Mouse (Mus musculus) ES-Bruce4 (cell line): ENCODE data around the gene Zbtb20. TPM values are rescaled to one million over a fixed set of nuclear protein-coding genes. Genes with fewer than 3 reads are reported as not detected.
A peak's percentile ranks its signal among the peaks of the same experiment; 100 is the strongest.

Experiments used
- H3K27ac ChIP-seq: 2 replicates; pipeline ENCODE4 v1.5.1; 2012; ENCODE audit warnings: low read length, inconsistent platforms; ENCODE audit not compliant: insufficient read depth
- H3K27me3 ChIP-seq: 2 replicates; pipeline ENCODE4 v1.6.1; 2012; ENCODE audit warnings: mild to moderate bottlenecking, low read length, inconsistent platforms; ENCODE audit not compliant: control insufficient read depth, poor library complexity, insufficient read depth, severe bottlenecking
- H3K36me3 ChIP-seq: 2 replicates; pipeline ENCODE4 v1.6.1; 2012; ENCODE audit warnings: inconsistent platforms, mild to moderate bottlenecking, low read length, moderate library complexity; ENCODE audit not compliant: control insufficient read depth, poor library complexity, insufficient read depth, severe bottlenecking
- H3K4me1 ChIP-seq: one replicate; pipeline ENCODE4 v1.8.1; 2011; ENCODE audit warnings: low read length; ENCODE audit not compliant: control insufficient read depth, insufficient read depth
- H3K4me3 ChIP-seq: 2 replicates; pipeline ENCODE4 v1.5.1; 2011; ENCODE audit warnings: low read depth, mild to moderate bottlenecking, low read length
- H3K9ac ChIP-seq: 2 replicates; pipeline ENCODE4 v1.6.1; 2012; ENCODE audit warnings: low read depth, mild to moderate bottlenecking, inconsistent platforms; ENCODE audit not compliant: poor library complexity, severe bottlenecking
- H3K9me3 ChIP-seq: replicated peaks from 2 replicates; pipeline ENCODE4 v1.6.1; 2012; ENCODE audit warnings: mild to moderate bottlenecking, low read length, inconsistent platforms; ENCODE audit not compliant: control insufficient read depth, poor library complexity, insufficient read depth, severe bottlenecking
- CTCF ChIP-seq: IDR thresholded peaks from one replicate; pipeline ENCODE4 v1.8.1; 2011; ENCODE audit warnings: low read depth, low read length
- EP300 ChIP-seq: IDR thresholded peaks from 2 replicates; pipeline ENCODE4 v1.6.1; 2011; ENCODE audit warnings: low read depth, low read length; ENCODE audit not compliant: insufficient read depth
- POLR2A ChIP-seq: IDR thresholded peaks from one replicate; pipeline ENCODE4 v1.8.1; 2011; ENCODE audit warnings: low read length; ENCODE audit not compliant: insufficient read depth
- polyA plus RNA-seq: library from polyadenylated mRNA; stranded (reverse); fragments of >200 nt; gene quantifications from 2 replicates; pipeline ENCODE4 v1.2.4, GENCODE M21; 2011; ENCODE audit warnings: low read depth; ENCODE audit not compliant: missing spikeins, insufficient read depth, insufficient read length

Gene Zbtb20
- polyA plus RNA-seq: 7.9 and 9.9 TPM in 2 replicates

DNA sequence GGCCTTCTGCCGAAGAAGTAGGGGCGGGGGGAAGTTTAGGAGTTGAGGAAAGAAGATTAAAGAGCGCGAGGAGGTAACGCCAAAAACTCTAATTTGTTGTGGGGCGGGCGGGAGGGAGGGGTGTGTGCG lies at the start of gene Zbtb20:
Gene Zbtb20 (plus strand): TSS at position 30 of the 129 bp plus-strand sequence.
- Histone ChIP-seq H3K4me3 (peak within 1 kb of the TSS; percentile 76), H3K9me3 (no peaks in the 10 kb centered on the region), H3K27ac (peak within 1 kb of the TSS; percentile 84), H3K9ac (peak within 1 kb of the TSS; percentile 97), H3K36me3 (no peaks in the 10 kb centered on the region), H3K27me3 (no peaks in the 10 kb centered on the region), H3K4me1 (no peaks in the 10 kb centered on the region)
- TF ChIP-seq POLR2A (no peak), CTCF (no peak), EP300 (no peak)

DNA sequence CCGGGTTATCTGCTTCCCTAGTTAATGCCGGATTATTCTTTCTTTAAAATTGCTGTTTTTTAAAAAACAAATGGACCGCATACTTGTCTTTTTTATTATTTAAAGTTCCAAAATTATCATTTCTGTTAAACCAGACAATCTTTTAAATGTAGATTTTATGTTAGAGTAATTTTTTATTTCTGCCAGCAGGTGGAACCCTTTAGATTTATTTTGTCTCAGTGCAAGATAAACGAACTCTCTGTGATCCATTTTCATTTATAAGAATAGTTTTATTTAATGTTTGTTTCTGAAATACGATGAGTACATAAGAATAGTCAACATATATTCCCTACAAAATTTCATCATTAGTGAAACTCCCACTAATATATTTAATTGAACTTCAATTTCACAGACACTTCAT lies 39.7 kb upstream of the Zbtb20 start:
- Histone ChIP-seq H3K4me1 (no peaks in the 10 kb centered on the region), H3K27me3 (no peaks in the 10 kb centered on the region), H3K9me3 (peaks cover 7% of the 10 kb centered on the region; the same call in 1 of the 2 replicates), H3K36me3 (no peaks in the 10 kb centered on the region), H3K4me3 (no peak overlapping the region), H3K27ac (no peak overlapping the region), H3K9ac (no peak overlapping the region)
- TF ChIP-seq EP300: no peak
- TF ChIP-seq POLR2A: no peak
- no peak for TF ChIP-seq CTCF

DNA sequence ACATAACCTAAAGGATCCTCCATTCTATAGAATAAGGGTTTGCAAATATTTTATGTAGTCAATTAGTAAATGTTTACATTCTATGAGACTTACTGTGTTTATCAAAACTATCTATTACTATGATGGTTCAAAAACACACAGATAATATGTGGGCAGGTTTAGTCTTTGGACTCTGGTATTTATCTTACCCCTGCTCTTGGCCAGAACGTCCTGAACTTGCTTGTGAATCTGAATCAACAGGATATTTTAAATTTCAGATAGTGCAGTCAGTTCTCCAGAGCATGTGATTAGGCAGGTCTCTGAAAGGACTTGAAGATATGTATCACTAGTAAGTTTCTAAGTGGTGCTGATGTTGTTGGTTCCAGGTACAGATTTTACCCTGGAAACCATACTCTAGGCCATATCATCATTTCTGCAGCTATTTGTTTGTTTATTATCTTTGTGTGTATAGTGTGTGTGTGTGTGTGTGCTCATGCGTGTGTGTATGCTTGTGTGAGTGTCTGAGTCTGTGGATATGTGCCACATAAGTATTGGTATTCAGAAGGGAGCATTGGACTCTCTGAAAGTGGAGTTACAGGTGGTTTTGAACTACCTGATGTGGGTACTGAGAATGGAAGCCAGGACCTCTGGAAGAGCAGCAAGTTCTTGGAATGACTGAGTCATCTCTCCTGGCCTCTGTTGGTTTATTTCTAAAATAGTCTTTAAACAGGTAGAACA lies 39.1 kb upstream of the Zbtb20 start:
- no peaks in the 10 kb centered on the region for H3K36me3 ChIP-seq
- no peaks in the 10 kb centered on the region for H3K27me3 ChIP-seq
- TF ChIP-seq POLR2A (no peak), EP300 (no peak), CTCF (no peak)
- H3K9me3 ChIP-seq: peaks cover 7% of the 10 kb centered on the region; the same call in 1 of the 2 replicates
- no peak overlapping the region for H3K4me3 ChIP-seq
- no peak overlapping the region for H3K9ac ChIP-seq
- no peaks in the 10 kb centered on the region for H3K4me1 ChIP-seq
- H3K27ac ChIP-seq: no peak overlapping the region

DNA sequence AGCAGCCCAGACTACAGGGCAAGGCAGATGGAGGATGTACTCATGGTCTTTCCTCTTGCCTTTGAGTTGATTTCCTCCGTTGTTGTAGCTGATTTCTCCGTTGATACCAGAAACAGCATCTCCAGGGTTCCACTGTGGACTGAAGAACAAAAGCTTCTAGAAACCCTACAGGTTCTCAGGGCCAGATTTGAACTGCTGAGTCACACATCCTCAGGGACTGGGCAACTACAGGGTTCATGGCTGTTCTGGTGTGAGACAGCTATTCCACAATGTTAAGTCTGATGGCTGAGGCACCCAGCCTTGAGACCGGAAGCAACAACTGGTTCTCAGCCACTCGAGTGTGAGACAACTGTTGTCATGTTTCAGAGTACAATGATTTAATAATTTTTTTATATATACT lies 37.5 kb upstream of the Zbtb20 start:
- no peak for TF ChIP-seq CTCF
- no peak for TF ChIP-seq POLR2A
- TF ChIP-seq EP300: no peak
- peaks cover 7% of the 10 kb centered on the region; the same call in 1 of the 2 replicates for H3K9me3 ChIP-seq

DNA sequence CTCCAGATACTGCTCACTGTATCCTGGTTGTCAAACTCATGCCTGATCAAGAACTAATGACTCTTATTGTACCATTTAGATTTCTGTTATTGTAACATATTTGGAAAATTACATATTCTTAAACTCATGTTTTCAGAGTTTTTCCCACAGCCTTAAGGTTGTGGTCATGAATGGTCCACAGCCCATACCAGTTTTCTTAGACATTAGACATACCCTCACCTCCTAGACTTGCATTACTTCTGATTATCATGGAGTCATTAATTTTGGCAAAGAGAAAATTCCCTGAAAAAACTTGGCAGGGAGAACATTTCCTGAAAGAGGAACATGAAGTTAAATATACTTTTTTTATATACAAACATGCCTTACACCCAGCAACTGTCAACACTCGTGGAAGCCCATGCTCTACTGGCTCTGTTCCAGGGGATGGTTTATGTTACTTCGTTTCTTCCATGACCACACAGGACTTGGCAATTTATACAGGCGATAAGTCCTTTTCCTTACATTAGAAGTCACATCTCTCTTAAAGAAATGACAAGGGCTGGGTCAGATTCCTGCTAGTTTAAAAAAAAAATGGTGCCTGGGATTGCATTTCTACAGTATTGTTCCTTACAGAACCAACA lies 18.0 kb upstream of the Zbtb20 start:
- Histone ChIP-seq H3K9ac (no peak overlapping the region), H3K27me3 (no peaks in the 10 kb centered on the region), H3K36me3 (no peaks in the 10 kb centered on the region), H3K9me3 (no peaks in the 10 kb centered on the region), H3K27ac (no peak overlapping the region), H3K4me3 (no peak overlapping the region), H3K4me1 (no peaks in the 10 kb centered on the region)
- TF ChIP-seq EP300 (no peak), POLR2A (no peak), CTCF (no peak)

More for the DNA sequence above, 37.5 kb upstream of the Zbtb20 start:
- Histone ChIP-seq H3K4me3 (no peak overlapping the region), H3K9ac (no peak overlapping the region), H3K27ac (no peak overlapping the region), H3K36me3 (no peaks in the 10 kb centered on the region), H3K27me3 (no peaks in the 10 kb centered on the region), H3K4me1 (no peaks in the 10 kb centered on the region)

DNA sequence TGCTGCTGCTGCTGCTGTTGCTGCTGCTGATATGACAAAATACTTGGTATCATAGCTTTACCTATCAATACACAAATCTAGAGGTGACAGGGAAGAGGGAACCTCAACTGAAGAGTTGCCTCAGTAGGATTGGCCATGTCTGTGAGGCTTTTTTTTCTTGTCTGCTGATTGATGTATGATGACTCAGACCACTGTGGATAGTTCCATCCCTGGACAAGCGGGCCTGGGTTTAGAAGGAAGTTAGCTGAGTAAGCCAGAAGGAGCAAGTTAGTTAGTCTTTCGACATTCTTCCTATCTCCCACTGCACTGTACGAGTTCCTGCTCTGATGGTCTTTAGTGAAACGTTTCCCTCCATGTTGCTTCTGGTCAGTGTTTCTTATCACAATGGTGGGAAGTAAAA lies 16.4 kb upstream of the Zbtb20 start:
- Histone ChIP-seq H3K9me3 (no peaks in the 10 kb centered on the region), H3K27ac (no peak overlapping the region), H3K36me3 (no peaks in the 10 kb centered on the region), H3K9ac (no peak overlapping the region), H3K27me3 (no peaks in the 10 kb centered on the region), H3K4me3 (no peak overlapping the region), H3K4me1 (no peaks in the 10 kb centered on the region)
- no peak for TF ChIP-seq EP300
- TF ChIP-seq POLR2A: no peak
- TF ChIP-seq CTCF: no peak
